Mouse (Mus musculus): ENCODE measurements around the gene Hmcn1. TPM values are rescaled to one million over a fixed set of nuclear protein-coding genes. Genes with fewer than 3 reads are reported as not detected.

Gene Hmcn1
- polyA plus RNA-seq, 1 experiment from 2014 or later: 22.1 TPM

DNA sequence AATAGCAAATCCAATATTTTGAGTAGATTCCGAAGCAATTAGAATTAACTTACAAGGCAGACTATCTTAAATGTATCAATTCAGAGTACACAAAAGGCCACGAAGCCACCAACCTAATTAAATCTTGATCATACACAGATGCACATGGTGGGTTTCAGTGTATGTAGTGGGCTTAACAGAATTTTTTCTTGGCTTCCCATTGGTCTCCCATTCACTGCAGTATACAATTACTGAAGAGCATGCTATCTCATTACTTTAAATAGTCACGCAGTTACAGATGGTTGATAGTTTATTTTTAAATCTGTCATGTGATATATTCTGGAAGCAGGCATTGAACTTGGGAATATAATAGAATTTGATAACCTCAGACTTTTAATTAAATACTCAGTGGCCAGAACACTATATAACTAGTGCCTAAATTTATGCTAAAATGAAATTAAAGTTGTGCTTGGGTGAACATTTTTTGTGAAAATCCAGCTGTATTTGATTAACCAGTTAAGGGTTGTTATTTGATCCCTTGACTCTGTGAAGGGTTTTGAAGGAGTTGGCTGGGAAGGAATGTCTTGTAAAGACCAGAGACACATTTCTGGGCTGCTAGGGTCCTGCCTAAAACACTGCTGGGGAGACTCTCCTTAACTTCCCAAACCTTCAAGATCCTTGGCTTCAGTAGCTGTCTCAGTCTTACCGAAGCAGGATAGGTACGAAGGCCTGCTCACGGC lies 455.7 kb downstream of the Hmcn1 start:
- Histone ChIP-seq H3K4me3 (ENCODE audit: low read depth, low read length) (no peak overlapping the region), H3K4me2 (replicated peaks; ENCODE audit: low read depth, low read length) (no peak overlapping the region), H3K36me3 (ENCODE audit: control insufficient read depth, insufficient read depth, low read length) (no peaks in the 10 kb centered on the region), H3K27ac (ENCODE audit: low read length) (no peak overlapping the region), H3K9ac (replicated peaks; ENCODE audit: low read depth, low read length) (no peak overlapping the region), H3K4me1 (ENCODE audit: control insufficient read depth, insufficient read depth, low read length) (no peaks in the 10 kb centered on the region), H3K27me3 (ENCODE audit: control insufficient read depth, insufficient read depth, low read length) (no peaks in the 10 kb centered on the region), H3K9me3 (ENCODE audit: control insufficient read depth, low read depth, low read length) (no peaks in the 10 kb centered on the region)
- no peak for ATAC-seq (ENCODE audit: insufficient number of reproducible peaks, insufficient read depth, low FRiP score, low read depth)
- 73% methylated on average over 6 of the region's 6 CpGs for WGBS

DNA sequence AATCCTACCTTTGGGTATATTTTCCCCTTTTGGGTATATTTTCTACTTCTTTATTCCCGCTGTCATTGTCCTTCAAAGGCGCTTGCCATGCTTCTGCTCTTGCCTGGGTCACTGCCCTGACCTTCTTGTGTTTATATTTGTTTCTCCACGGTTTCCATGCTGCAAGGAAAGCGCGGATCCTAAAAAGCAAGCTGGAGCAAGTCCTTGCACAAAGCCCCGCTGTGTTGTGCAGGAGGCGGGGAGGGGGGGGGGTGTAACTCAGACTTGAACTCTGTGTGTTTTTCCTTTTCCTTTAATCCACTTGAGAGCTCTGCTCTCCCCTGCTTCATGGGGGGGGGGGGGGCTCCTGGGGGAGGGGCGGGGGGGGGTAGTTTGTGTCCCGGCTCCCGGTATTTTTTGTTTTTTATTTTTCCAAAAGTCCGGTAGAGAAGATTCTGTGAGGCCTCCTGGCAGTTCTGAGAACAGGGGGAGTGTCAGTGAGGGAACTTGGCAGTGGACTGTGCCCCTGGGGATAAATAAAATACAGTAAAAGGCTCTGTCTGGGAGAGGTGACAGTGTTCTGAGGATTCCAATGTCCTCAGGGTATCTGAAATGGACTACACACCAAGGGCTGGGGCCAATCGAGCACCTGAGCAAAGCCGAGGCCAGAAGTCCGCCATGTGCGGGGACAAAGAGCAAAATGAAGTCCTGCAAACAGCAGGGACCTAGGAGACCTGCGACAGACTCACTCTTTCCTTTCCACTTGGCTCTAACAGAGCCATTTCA lies 457.3 kb downstream of the Hmcn1 start:
- 29% methylated on average over 16 of the region's 16 CpGs for WGBS
- H3K4me3 ChIP-seq (ENCODE audit: low read depth, low read length): no peak overlapping the region
- no peaks in the 10 kb centered on the region for H3K4me1 ChIP-seq (ENCODE audit: control insufficient read depth, insufficient read depth, low read length)
- no peak overlapping the region for H3K27ac ChIP-seq (ENCODE audit: low read length)
- no peaks in the 10 kb centered on the region for H3K9me3 ChIP-seq (ENCODE audit: control insufficient read depth, low read depth, low read length)
- no peak overlapping the region; the same call in 1 of the 2 replicates for H3K4me2 ChIP-seq (replicated peaks; ENCODE audit: low read depth, low read length)
- no peaks in the 10 kb centered on the region for H3K36me3 ChIP-seq (ENCODE audit: control insufficient read depth, insufficient read depth, low read length)
- peak; percentile 58; the same call in 1 of the 2 replicates for ATAC-seq (ENCODE audit: insufficient number of reproducible peaks, insufficient read depth, low FRiP score, low read depth)
- no peak overlapping the region for H3K9ac ChIP-seq (replicated peaks; ENCODE audit: low read depth, low read length)
- H3K27me3 ChIP-seq (ENCODE audit: control insufficient read depth, insufficient read depth, low read length): no peaks in the 10 kb centered on the region

DNA sequence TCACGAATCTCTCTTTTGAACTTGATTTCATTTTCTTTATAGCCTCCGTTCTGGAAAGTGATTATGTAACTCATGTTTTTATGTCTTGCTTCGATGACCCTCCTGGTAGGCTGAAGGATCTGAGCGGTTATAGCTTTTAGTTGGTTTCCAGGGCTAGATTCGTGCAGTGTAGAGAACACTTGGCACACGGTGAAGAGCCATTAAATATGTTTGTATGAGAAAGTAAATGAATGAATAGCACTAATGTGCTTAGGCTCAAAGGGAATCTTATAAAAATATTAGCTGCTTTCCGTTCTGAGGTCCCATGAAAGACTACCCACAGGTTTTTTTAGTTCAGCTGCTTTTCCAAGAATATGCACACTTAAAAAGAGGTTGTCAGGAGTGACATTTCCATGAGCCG lies 458.6 kb downstream of the Hmcn1 start:
- no peaks in the 10 kb centered on the region for H3K9me3 ChIP-seq (ENCODE audit: control insufficient read depth, low read depth, low read length)
- H3K4me1 ChIP-seq (ENCODE audit: control insufficient read depth, insufficient read depth, low read length): no peaks in the 10 kb centered on the region
- no peaks in the 10 kb centered on the region for H3K36me3 ChIP-seq (ENCODE audit: control insufficient read depth, insufficient read depth, low read length)
- no peak overlapping the region for H3K9ac ChIP-seq (replicated peaks; ENCODE audit: low read depth, low read length)
- no peaks in the 10 kb centered on the region for H3K27me3 ChIP-seq (ENCODE audit: control insufficient read depth, insufficient read depth, low read length)
- 83% methylated on average over 8 of the region's 8 CpGs for WGBS
- no peak overlapping the region for H3K27ac ChIP-seq (ENCODE audit: low read length)
- H3K4me2 ChIP-seq (replicated peaks; ENCODE audit: low read depth, low read length): no peak overlapping the region
- no peak for ATAC-seq (ENCODE audit: insufficient number of reproducible peaks, insufficient read depth, low FRiP score, low read depth)
- no peak overlapping the region for H3K4me3 ChIP-seq (ENCODE audit: low read depth, low read length)

DNA sequence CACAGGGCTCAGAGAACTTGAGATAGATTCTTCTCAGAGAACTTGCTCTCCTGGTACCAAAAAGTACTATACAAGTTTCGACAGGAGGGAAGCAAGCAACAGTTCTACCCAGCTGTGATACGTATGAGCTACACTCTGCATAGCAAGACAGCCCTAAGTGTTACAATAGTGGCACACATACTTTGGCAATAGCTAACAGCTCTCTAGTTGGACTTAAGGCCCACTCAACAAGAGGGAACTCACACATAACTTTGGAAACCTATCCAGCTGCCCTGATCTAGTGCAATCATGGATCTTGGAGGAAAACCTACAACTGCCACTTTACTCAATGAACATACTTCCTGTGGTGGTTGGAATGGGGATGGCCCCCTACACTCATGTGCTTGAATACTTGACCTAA lies 480.2 kb downstream of the Hmcn1 start:
- H3K4me3 ChIP-seq (ENCODE audit: low read depth, low read length): no peak overlapping the region
- H3K9ac ChIP-seq (replicated peaks; ENCODE audit: low read depth, low read length): no peak overlapping the region
- H3K27ac ChIP-seq (ENCODE audit: low read length): no peak overlapping the region
- H3K9me3 ChIP-seq (ENCODE audit: control insufficient read depth, low read depth, low read length): no peaks in the 10 kb centered on the region
- ATAC-seq (ENCODE audit: insufficient number of reproducible peaks, insufficient read depth, low FRiP score, low read depth): no peak
- no peaks in the 10 kb centered on the region for H3K27me3 ChIP-seq (ENCODE audit: control insufficient read depth, insufficient read depth, low read length)
- no peaks in the 10 kb centered on the region for H3K36me3 ChIP-seq (ENCODE audit: control insufficient read depth, insufficient read depth, low read length)
- no peak overlapping the region for H3K4me2 ChIP-seq (replicated peaks; ENCODE audit: low read depth, low read length)
- WGBS: 76% methylated on average over 2 of the region's 2 CpGs
- H3K4me1 ChIP-seq (ENCODE audit: control insufficient read depth, insufficient read depth, low read length): no peaks in the 10 kb centered on the region

Other genes with a start within 250 kb of the Hmcn1 start
- not detected in 2 replicates for gene Gm47985, start 189.1 kb upstream of the Hmcn1 start, polyA plus RNA-seq (2014; fragmentation: Nextera tagmentation; extraction: Ambion mirVana)
- gene Gm8947, start 198.9 kb upstream of the Hmcn1 start, polyA plus RNA-seq (2014; fragmentation: Nextera tagmentation; extraction: Ambion mirVana): not detected in 2 replicates
- not detected in 2 replicates for gene Gm47995, start 205.0 kb upstream of the Hmcn1 start, polyA plus RNA-seq (2014; fragmentation: Nextera tagmentation; extraction: Ambion mirVana)
- gene 3110040M04Rik, start 210.7 kb upstream of the Hmcn1 start, polyA plus RNA-seq (2014; fragmentation: Nextera tagmentation; extraction: Ambion mirVana): not detected in 2 replicates
- not detected in 2 replicates for gene Gm47996, start 216.7 kb upstream of the Hmcn1 start, polyA plus RNA-seq (2014; fragmentation: Nextera tagmentation; extraction: Ambion mirVana)